In genomic region chr19:10333545-10334252, GRCm38 (mm10) we compare ENCODE assay signal across 7 mouse cellular contexts. TPM values are rescaled to one million over a fixed set of nuclear protein-coding genes. Genes with fewer than 3 reads are reported as not detected.
A peak's percentile ranks its signal among the peaks of the same experiment; 100 is the strongest.
DNase-seq lines count a peak whose midpoint lies in the region; ATAC-seq lines count a peak whose summit lies in the region.

No protein-coding gene starts in this region.

- DNase-seq in Muller cell, postnatal 12 days (ENCODE audit: inconsistent ontology term), result peak; percentile 68
- peak; percentile 47 for DNase-seq in c-Kit-positive CD71-negative TER-119-negative erythroid progenitor cells, embryonic 14.5 days (ENCODE audit: low read depth)
- peak; percentile 74 for DNase-seq in forebrain, embryonic 10.5 days (ENCODE audit: extremely low spot score, low spot score)
- peak; percentile 88 for DNase-seq in hindbrain, embryonic 11.5 days (ENCODE audit: low spot score)
- peak; percentile 50 to 78 for DNase-seq in layer of hippocampus, adult 8-10 months (ENCODE audit: low spot score in 2 of 2)
- DNase-seq in lung, postnatal 25 days (ENCODE audit: low spot score), result peak; percentile 58
- peak; percentile 64 for DNase-seq in right cerebral cortex, adult 18-20 months

- WGBS in forebrain, embryonic 10.5 days, result 46% methylated on average over 9 of the region's 9 CpGs
- WGBS in hindbrain, embryonic 11.5 days, result 40% methylated on average over 9 of the region's 9 CpGs

- no peak overlapping the region for H3K27ac ChIP-seq in forebrain, embryonic 10.5 days
- H3K27ac ChIP-seq in hindbrain, embryonic 11.5 days (ENCODE audit: low read depth, low read length), result no peak overlapping the region

- H3K4me1 ChIP-seq in forebrain, embryonic 10.5 days, result peaks cover 16% of the 10 kb centered on the region
- no peaks in the 10 kb centered on the region for H3K4me1 ChIP-seq in hindbrain, embryonic 11.5 days (replicated peaks; ENCODE audit: control insufficient read depth, insufficient read depth, low read length)

- no peak overlapping the region for H3K9ac ChIP-seq in hindbrain, embryonic 11.5 days (ENCODE audit: low read depth, low read length)

- H3K36me3 ChIP-seq in forebrain, embryonic 10.5 days (replicated peaks), result no peaks in the 10 kb centered on the region
- H3K36me3 ChIP-seq in hindbrain, embryonic 11.5 days (ENCODE audit: control insufficient read depth, insufficient read depth, low read length), result no peaks in the 10 kb centered on the region

- H3K4me2 ChIP-seq in hindbrain, embryonic 11.5 days (replicated peaks; ENCODE audit: low read depth, low read length), result no peak overlapping the region

- H3K4me3 ChIP-seq in forebrain, embryonic 10.5 days, result no peak overlapping the region
- no peak overlapping the region for H3K4me3 ChIP-seq in hindbrain, embryonic 11.5 days (ENCODE audit: low read depth, low read length)

- peak; percentile 83 for ATAC-seq in hindbrain, embryonic 11.5 days (ENCODE audit: low FRiP score)

- H3K27me3 ChIP-seq in forebrain, embryonic 10.5 days (ENCODE audit: poor library complexity, severe bottlenecking), result peaks cover 18% of the 10 kb centered on the region
- H3K27me3 ChIP-seq in hindbrain, embryonic 11.5 days (ENCODE audit: control insufficient read depth, insufficient read depth, low read length), result no peaks in the 10 kb centered on the region

- no peaks in the 10 kb centered on the region for H3K9me3 ChIP-seq in forebrain, embryonic 10.5 days
- no peaks in the 10 kb centered on the region for H3K9me3 ChIP-seq in hindbrain, embryonic 11.5 days (ENCODE audit: control insufficient read depth, low read length)

RNA-seq across cellular contexts. Expression of gene Dagla, which starts 29.0 kb away (rescaled TPM):
- 1.7 and 1.9 TPM in 2 replicates for polyA plus RNA-seq in forebrain, embryonic 10.5 days (2016; fragmentation: Nextera tagmentation; extraction: Ambion mirVana)
- 1.5 and 1.8 TPM in 2 replicates for polyA plus RNA-seq in hindbrain, embryonic 11.5 days (2014; fragmentation: Nextera tagmentation; extraction: Ambion mirVana)
- total RNA-seq in layer of hippocampus, adult 8-10 months (2022), result 100 to 1,000 TPM in 3 of 4 experiments, 10 to 100 TPM in 1; 94.1 to 109 (median 104) TPM

RNA-seq across cellular contexts. Expression of gene Syt7, which starts 55.2 kb away (rescaled TPM):
- 0.77 and 2.6 TPM in 2 replicates for polyA plus RNA-seq in forebrain, embryonic 10.5 days (2016; fragmentation: Nextera tagmentation; extraction: Ambion mirVana)
- polyA plus RNA-seq in hindbrain, embryonic 11.5 days (2014; fragmentation: Nextera tagmentation; extraction: Ambion mirVana), result 2.1 and 2.4 TPM in 2 replicates
- total RNA-seq in layer of hippocampus, adult 8-10 months (2022), result 100 to 1,000 TPM; 241 to 317 (median 281) TPM
